Mouse (Mus musculus): ENCODE measurements at regions not wholly inside any gene's neighbourhood (a gene's known extent, or its start where the extent isn't known, plus 50 kb on each side); places are given as distances from the start of the nearest gene placed in this dataset.

DNA sequence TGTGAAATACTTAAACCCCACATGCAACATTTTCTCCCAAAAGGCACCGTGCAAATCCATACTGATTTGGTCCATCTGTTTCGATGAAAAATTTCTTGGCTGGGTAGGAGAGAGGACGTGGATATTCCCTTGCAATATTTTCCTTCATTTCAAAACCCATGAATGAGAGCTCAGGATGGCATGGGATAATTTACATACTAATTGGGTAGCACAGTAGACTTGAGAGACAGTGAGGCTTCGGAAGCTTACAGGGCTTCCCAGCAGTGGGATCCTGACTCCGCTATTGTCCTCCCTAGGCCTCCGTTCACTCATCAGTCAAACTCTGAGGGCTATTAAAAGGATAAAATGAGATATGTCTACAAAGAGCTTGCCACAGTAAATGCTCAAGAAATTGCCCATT lies 59.8 kb downstream of the Sox3 start:
- Histone ChIP-seq H3K9ac (ENCODE audit: low read depth, low read length) (no peak overlapping the region), H3K4me2 (ENCODE audit: low read length) (no peak overlapping the region), H3K4me1 (ENCODE audit: control insufficient read depth, insufficient read depth, low read length) (no peaks in the 10 kb centered on the region), H3K27ac (ENCODE audit: low read length) (no peak overlapping the region), H3K36me3 (ENCODE audit: control insufficient read depth, insufficient read depth, low read length) (no peaks in the 10 kb centered on the region), H3K9me3 (replicated peaks; ENCODE audit: control insufficient read depth, low read length, poor library complexity, severe bottlenecking) (no peaks in the 10 kb centered on the region), H3K4me3 (ENCODE audit: low read depth, low read length) (no peak overlapping the region), H3K27me3 (ENCODE audit: control insufficient read depth, insufficient read depth, low read depth, low read length) (no peaks in the 10 kb centered on the region)
- no peak for ATAC-seq
- WGBS, result 61% methylated on average over 6 of the region's 6 CpGs

DNA sequence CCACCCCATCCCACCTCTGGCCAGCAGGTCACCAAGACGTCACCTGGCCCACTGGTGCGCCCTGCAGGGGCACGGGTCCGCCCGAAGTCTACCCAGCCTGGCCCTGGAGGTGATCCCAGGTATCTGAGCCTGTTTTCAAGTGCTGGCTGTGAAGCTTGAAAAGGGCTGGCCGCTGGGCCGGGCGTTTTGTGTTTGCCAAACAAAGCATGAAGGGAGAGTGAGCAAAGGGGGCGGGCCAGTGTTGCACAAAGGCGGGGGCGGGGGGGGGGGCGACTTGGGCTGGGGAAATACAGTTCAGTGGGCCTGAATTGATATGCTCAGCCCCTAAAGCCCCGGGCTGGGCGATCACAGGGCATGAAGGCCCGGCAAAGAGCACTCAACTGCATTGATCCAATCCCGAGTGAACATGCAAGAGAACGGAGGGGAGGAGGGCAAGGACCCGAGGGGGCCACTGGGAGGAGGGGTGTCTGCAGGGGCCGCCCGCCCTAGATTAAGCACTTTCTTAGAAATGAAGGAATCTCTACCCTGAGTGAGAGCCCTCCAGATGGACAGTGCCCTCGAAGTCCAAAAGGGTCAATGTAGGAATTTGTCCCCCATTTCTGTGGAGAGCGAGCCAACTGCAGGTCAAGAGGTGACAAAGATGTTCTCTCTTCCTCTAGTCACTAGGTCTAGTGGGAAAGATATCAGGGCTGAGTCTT lies 61.8 kb downstream of the Sox3 start:
- Histone ChIP-seq H3K9ac (ENCODE audit: low read depth, low read length) (no peak overlapping the region), H3K27me3 (ENCODE audit: control insufficient read depth, insufficient read depth, low read depth, low read length) (no peaks in the 10 kb centered on the region), H3K4me3 (ENCODE audit: low read depth, low read length) (no peak overlapping the region; the same call in 1 of the 2 replicates), H3K4me2 (ENCODE audit: low read length) (no peak overlapping the region), H3K4me1 (ENCODE audit: control insufficient read depth, insufficient read depth, low read length) (no peaks in the 10 kb centered on the region), H3K36me3 (ENCODE audit: control insufficient read depth, insufficient read depth, low read length) (no peaks in the 10 kb centered on the region), H3K9me3 (replicated peaks; ENCODE audit: control insufficient read depth, low read length, poor library complexity, severe bottlenecking) (no peaks in the 10 kb centered on the region), H3K27ac (ENCODE audit: low read length) (no peak overlapping the region)
- no peak for ATAC-seq
- WGBS, result 17% methylated on average over 20 of the region's 22 CpGs

DNA sequence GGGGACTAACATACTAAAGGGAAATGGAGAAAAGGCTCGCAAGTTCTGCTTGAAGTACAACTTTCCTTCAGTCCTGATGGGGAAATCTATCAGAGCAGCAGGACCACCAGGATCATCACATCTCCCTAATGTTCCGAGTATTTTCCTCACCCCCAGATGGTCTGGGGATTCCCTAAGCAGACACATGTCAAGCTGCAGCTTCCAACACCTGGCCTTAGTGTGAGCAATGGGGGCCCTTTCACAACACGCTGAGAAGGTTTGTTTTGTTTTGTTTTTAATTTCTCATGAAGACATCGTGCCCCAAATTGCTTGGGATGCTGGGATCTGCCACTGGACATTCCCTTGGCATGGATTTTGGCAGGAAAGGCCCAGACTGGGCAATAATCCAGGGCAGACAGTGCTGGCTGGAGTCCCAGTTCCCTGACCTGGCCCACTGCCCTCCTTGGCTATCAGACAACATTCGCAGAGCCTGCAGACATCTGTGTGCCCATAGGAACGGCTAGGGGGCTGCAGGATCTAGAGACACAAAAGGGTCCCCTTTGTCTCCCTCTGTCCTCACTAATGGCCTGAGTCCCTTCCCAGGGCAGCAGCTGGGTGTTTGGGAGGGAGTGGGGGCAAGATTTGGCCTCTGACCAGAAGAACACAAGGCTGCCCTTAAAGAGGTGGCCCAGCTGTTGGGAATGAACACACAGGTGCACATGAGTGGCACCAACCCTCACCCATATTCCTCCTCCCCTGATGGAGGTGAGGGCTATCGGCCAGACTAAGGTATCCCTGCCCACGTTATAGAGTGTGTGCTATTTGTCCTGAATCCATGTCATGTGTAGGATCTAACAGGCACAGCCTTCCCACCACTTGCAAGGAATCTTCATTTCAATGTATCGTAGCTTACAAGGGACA lies 67.8 kb downstream of the Sox3 start:
- Histone ChIP-seq H3K27ac (ENCODE audit: low read length) (no peak overlapping the region), H3K27me3 (ENCODE audit: control insufficient read depth, insufficient read depth, low read depth, low read length) (no peaks in the 10 kb centered on the region), H3K36me3 (ENCODE audit: control insufficient read depth, insufficient read depth, low read length) (no peaks in the 10 kb centered on the region), H3K9ac (ENCODE audit: low read depth, low read length) (no peak overlapping the region), H3K4me2 (ENCODE audit: low read length) (no peak overlapping the region), H3K4me1 (ENCODE audit: control insufficient read depth, insufficient read depth, low read length) (no peaks in the 10 kb centered on the region), H3K4me3 (ENCODE audit: low read depth, low read length) (no peak overlapping the region), H3K9me3 (replicated peaks; ENCODE audit: control insufficient read depth, low read length, poor library complexity, severe bottlenecking) (no peaks in the 10 kb centered on the region)
- 63% methylated on average over 9 of the region's 9 CpGs for WGBS
- ATAC-seq, result peak; percentile 67

DNA sequence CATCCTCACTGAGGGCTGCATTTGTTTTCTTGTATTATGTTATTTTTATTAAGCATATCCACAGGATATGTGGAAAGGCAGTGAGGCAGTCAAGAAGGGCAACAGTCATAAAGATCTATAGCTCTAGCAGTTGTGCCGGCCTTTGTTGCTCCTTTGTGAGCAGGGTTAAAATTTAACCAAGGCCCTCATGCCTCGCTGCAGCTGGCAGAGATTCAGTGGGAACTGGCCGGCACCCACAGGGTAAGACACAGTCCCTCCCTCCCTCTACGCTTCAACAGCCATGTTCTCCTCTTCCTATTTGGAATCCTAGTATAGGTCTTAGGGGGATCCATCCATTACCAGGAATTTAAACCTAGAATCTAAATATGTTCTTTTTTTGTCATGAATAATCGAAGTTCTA lies 94.7 kb downstream of the Sox3 start:
- Histone ChIP-seq H3K9ac (ENCODE audit: low read depth, low read length) (no peak overlapping the region), H3K4me3 (ENCODE audit: low read depth, low read length) (no peak overlapping the region), H3K4me1 (ENCODE audit: control insufficient read depth, insufficient read depth, low read length) (no peaks in the 10 kb centered on the region), H3K27ac (ENCODE audit: low read length) (no peak overlapping the region), H3K4me2 (ENCODE audit: low read length) (no peak overlapping the region), H3K27me3 (ENCODE audit: control insufficient read depth, insufficient read depth, low read depth, low read length) (no peaks in the 10 kb centered on the region), H3K36me3 (ENCODE audit: control insufficient read depth, insufficient read depth, low read length) (no peaks in the 10 kb centered on the region), H3K9me3 (replicated peaks; ENCODE audit: control insufficient read depth, low read length, poor library complexity, severe bottlenecking) (no peaks in the 10 kb centered on the region)
- ATAC-seq, result no peak
- WGBS, result 62% methylated on average over 5 of the region's 5 CpGs

DNA sequence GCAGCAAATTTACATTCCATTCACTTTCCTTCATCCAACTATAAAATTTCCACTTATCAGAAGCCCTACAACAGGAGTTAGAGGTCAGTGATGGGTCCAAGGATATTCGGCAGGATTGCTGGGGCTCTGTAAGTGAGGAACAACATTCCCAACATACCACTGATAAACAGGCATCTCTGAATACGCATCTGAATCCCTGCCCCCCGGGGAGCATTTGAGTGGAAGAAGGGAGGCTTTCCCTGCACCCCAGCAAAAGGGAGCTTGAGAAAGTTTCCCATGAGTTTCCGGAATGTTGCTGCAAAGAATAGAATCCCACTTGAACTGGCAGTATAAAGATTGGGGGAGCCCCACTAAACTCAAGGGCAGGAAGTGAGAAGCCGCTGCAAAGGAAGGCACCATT lies 112.5 kb downstream of the Sox3 start:
- no peak overlapping the region for H3K27ac ChIP-seq (ENCODE audit: low read length)
- H3K27me3 ChIP-seq (ENCODE audit: control insufficient read depth, insufficient read depth, low read depth, low read length), result no peaks in the 10 kb centered on the region
- 39% methylated on average over 5 of the region's 5 CpGs for WGBS
- H3K4me3 ChIP-seq (ENCODE audit: low read depth, low read length), result no peak overlapping the region
- no peaks in the 10 kb centered on the region for H3K4me1 ChIP-seq (ENCODE audit: control insufficient read depth, insufficient read depth, low read length)
- no peaks in the 10 kb centered on the region for H3K36me3 ChIP-seq (ENCODE audit: control insufficient read depth, insufficient read depth, low read length)
- no peak for ATAC-seq
- H3K4me2 ChIP-seq (ENCODE audit: low read length), result no peak overlapping the region
- H3K9me3 ChIP-seq (replicated peaks; ENCODE audit: control insufficient read depth, low read length, poor library complexity, severe bottlenecking), result no peaks in the 10 kb centered on the region
- no peak overlapping the region for H3K9ac ChIP-seq (ENCODE audit: low read depth, low read length)

DNA sequence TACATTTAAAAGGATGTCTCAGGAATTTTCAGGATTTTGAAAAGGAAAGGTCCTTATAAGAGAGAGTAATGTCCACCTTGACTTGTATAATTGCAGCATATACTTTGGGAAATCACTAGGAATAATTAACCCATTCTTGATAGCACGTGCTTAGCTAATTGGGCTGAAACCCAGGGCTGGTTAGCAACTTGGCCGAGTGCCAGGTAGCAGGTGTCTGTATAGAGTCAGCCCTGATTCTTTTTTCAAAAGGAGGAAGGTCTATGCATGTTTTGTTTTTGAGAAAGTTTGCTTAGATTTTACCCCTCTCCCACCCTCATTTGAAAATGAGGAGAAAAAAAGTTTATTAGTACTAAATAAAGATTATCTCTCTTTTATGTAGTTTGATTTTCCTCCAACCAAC lies 113.1 kb downstream of the Sox3 start:
- Histone ChIP-seq H3K4me3 (ENCODE audit: low read depth, low read length) (no peak overlapping the region), H3K27ac (ENCODE audit: low read length) (no peak overlapping the region), H3K27me3 (ENCODE audit: control insufficient read depth, insufficient read depth, low read depth, low read length) (no peaks in the 10 kb centered on the region), H3K36me3 (ENCODE audit: control insufficient read depth, insufficient read depth, low read length) (no peaks in the 10 kb centered on the region), H3K9me3 (replicated peaks; ENCODE audit: control insufficient read depth, low read length, poor library complexity, severe bottlenecking) (no peaks in the 10 kb centered on the region), H3K4me2 (ENCODE audit: low read length) (no peak overlapping the region), H3K4me1 (ENCODE audit: control insufficient read depth, insufficient read depth, low read length) (no peaks in the 10 kb centered on the region), H3K9ac (ENCODE audit: low read depth, low read length) (no peak overlapping the region)
- 42% methylated on average over 2 of the region's 2 CpGs for WGBS
- no peak for ATAC-seq

DNA sequence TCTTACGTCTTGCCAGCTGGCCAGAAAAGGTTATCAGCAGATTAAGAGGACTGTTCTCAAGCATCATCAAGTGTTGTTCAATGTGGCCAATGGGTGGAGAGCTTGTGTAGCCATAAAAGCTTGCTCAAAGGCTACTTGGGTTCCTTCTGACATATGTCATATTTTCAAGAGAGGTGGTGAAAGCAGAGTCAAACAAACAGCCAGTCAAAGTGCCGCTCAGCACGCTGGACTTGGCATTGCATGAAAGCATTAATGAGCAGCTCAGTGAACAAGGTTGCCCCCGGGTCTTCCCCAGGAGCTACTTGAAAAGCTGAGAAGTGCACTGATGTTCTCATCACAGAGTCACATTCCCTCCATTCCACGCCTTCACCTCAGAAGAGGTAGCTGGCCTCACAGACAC lies 119.6 kb downstream of the Sox3 start:
- H3K27ac ChIP-seq (ENCODE audit: low read length), result no peak overlapping the region
- no peak overlapping the region for H3K4me3 ChIP-seq (ENCODE audit: low read depth, low read length)
- no peaks in the 10 kb centered on the region for H3K27me3 ChIP-seq (ENCODE audit: control insufficient read depth, insufficient read depth, low read depth, low read length)
- no peaks in the 10 kb centered on the region for H3K9me3 ChIP-seq (replicated peaks; ENCODE audit: control insufficient read depth, low read length, poor library complexity, severe bottlenecking)
- ATAC-seq, result no peak
- WGBS, result 77% methylated on average over 5 of the region's 5 CpGs
- H3K4me1 ChIP-seq (ENCODE audit: control insufficient read depth, insufficient read depth, low read length), result no peaks in the 10 kb centered on the region
- H3K4me2 ChIP-seq (ENCODE audit: low read length), result no peak overlapping the region
- H3K9ac ChIP-seq (ENCODE audit: low read depth, low read length), result no peak overlapping the region
- no peaks in the 10 kb centered on the region for H3K36me3 ChIP-seq (ENCODE audit: control insufficient read depth, insufficient read depth, low read length)

DNA sequence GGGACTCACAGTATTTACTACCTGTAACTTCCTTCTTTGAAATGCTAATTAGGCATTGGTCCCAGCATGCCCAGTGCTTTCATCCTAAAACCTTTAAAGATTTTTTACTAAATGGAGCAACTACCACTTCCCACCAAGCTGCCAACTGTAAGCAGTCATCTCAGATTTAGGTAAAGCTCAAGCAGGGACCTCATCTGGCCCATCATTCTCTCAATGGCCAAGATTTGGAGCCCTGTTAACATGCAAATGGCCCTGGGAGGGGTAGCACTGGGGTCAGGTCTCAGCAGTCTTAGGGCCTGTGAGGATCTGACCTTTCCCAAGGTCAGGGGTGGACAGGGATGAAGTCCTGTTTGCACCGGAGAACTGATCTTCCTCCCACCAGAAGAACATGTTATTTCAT lies 120.8 kb downstream of the Sox3 start:
- Histone ChIP-seq H3K36me3 (ENCODE audit: control insufficient read depth, insufficient read depth, low read length) (no peaks in the 10 kb centered on the region), H3K27ac (ENCODE audit: low read length) (no peak overlapping the region), H3K27me3 (ENCODE audit: control insufficient read depth, insufficient read depth, low read depth, low read length) (no peaks in the 10 kb centered on the region), H3K4me2 (ENCODE audit: low read length) (no peak overlapping the region), H3K9ac (ENCODE audit: low read depth, low read length) (no peak overlapping the region), H3K4me3 (ENCODE audit: low read depth, low read length) (no peak overlapping the region), H3K9me3 (replicated peaks; ENCODE audit: control insufficient read depth, low read length, poor library complexity, severe bottlenecking) (no peaks in the 10 kb centered on the region), H3K4me1 (ENCODE audit: control insufficient read depth, insufficient read depth, low read length) (no peaks in the 10 kb centered on the region)
- 33% methylated on average over 1 of the region's 1 CpGs for WGBS
- no peak for ATAC-seq

DNA sequence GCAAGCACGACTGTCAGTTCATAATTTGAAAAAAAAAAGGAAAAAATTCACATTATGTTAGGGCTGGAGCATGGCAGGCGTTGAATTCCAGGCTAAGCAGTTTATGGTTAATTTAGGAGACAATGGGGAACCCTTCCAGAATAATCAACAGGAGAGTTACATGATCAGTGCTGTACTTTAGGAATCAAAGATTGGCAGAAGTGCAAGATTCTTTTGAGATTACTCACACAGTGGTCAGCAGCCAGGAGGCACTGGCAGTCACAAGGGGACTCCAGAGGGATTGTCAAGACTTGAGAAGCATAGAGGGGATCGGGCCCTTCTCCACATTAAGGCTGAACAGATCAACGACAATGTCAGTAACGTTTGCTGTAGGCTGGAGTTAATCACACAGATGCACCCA lies 142.8 kb downstream of the Sox3 start:
- H3K27me3 ChIP-seq (ENCODE audit: control insufficient read depth, insufficient read depth, low read depth, low read length), result no peaks in the 10 kb centered on the region
- no peak overlapping the region for H3K4me2 ChIP-seq (ENCODE audit: low read length)
- no peak overlapping the region for H3K9ac ChIP-seq (ENCODE audit: low read depth, low read length)
- WGBS, result 49% methylated on average over 5 of the region's 5 CpGs
- H3K4me1 ChIP-seq (ENCODE audit: control insufficient read depth, insufficient read depth, low read length), result no peaks in the 10 kb centered on the region
- no peak overlapping the region for H3K27ac ChIP-seq (ENCODE audit: low read length)
- H3K4me3 ChIP-seq (ENCODE audit: low read depth, low read length), result no peak overlapping the region
- ATAC-seq, result no peak
- no peaks in the 10 kb centered on the region for H3K36me3 ChIP-seq (ENCODE audit: control insufficient read depth, insufficient read depth, low read length)
- no peaks in the 10 kb centered on the region for H3K9me3 ChIP-seq (replicated peaks; ENCODE audit: control insufficient read depth, low read length, poor library complexity, severe bottlenecking)
